Mouse (Mus musculus): ENCODE results near the gene Klhl11. TPM values are rescaled to one million over a fixed set of nuclear protein-coding genes. Genes with fewer than 3 reads are reported as not detected.

The Klhl11 gene
- polyA plus RNA-seq, 1 experiment from 2014 or later = 11.7 TPM

- 93% methylated on average over 7 of the region's 7 CpGs for WGBS
- H3K36me3 ChIP-seq (ENCODE audit: control insufficient read depth, insufficient read depth, low read length) = peaks cover 51% of the 10 kb centered on the region
- H3K9ac ChIP-seq (ENCODE audit: low read depth, low read length) = no peak overlapping the region
- ATAC-seq (ENCODE audit: low read depth) (no peak), DNase-seq (ENCODE audit: low spot score) (no peak)
- no peaks in the 10 kb centered on the region for H3K4me1 ChIP-seq (ENCODE audit: control insufficient read depth, insufficient read depth, low read length)
- H3K4me3 ChIP-seq (ENCODE audit: low read depth, low read length) = no peak overlapping the region
- H3K27me3 ChIP-seq (replicated peaks; ENCODE audit: control insufficient read depth, insufficient read depth, low read length) = no peaks in the 10 kb centered on the region
- no peak overlapping the region for H3K27ac ChIP-seq (replicated peaks; ENCODE audit: low read depth, low read length)
- H3K9me3 ChIP-seq (ENCODE audit: control insufficient read depth, low read length) = no peaks in the 10 kb centered on the region
- no peak overlapping the region for H3K4me2 ChIP-seq (ENCODE audit: low read depth, low read length)
Measured at GRCm38 (mm10) chr11:100430052-100430451, 42.5 kb downstream of the Klhl11 start.

- Histone ChIP-seq H3K4me1 (ENCODE audit: control insufficient read depth, insufficient read depth, low read length) (no peaks in the 10 kb centered on the region), H3K27me3 (replicated peaks; ENCODE audit: control insufficient read depth, insufficient read depth, low read length) (no peaks in the 10 kb centered on the region), H3K4me2 (ENCODE audit: low read depth, low read length) (no peak overlapping the region), H3K27ac (replicated peaks; ENCODE audit: low read depth, low read length) (no peak overlapping the region), H3K9me3 (ENCODE audit: control insufficient read depth, low read length) (no peaks in the 10 kb centered on the region), H3K9ac (ENCODE audit: low read depth, low read length) (no peak overlapping the region), H3K36me3 (ENCODE audit: control insufficient read depth, insufficient read depth, low read length) (peaks cover 51% of the 10 kb centered on the region), H3K4me3 (ENCODE audit: low read depth, low read length) (no peak overlapping the region)
- DNase-seq (ENCODE audit: low spot score) (no peak), ATAC-seq (ENCODE audit: low read depth) (no peak)
- 65% methylated on average over 9 of the region's 9 CpGs for WGBS
Measured at GRCm38 (mm10) chr11:100428612-100429199, 43.8 kb downstream of the Klhl11 start.

- no peaks in the 10 kb centered on the region for H3K4me1 ChIP-seq (ENCODE audit: control insufficient read depth, insufficient read depth, low read length)
Measured at GRCm38 (mm10) chr11:100426820-100427219, 45.7 kb downstream of the Klhl11 start.

GRCm38 (mm10) chr11:100425851-100426250 lies 46.7 kb downstream of the Klhl11 start:
- Histone ChIP-seq H3K27ac (replicated peaks; ENCODE audit: low read depth, low read length) (no peak overlapping the region), H3K4me3 (ENCODE audit: low read depth, low read length) (no peak overlapping the region), H3K9ac (ENCODE audit: low read depth, low read length) (no peak overlapping the region), H3K36me3 (ENCODE audit: control insufficient read depth, insufficient read depth, low read length) (peaks cover 63% of the 10 kb centered on the region), H3K4me2 (ENCODE audit: low read depth, low read length) (no peak overlapping the region), H3K9me3 (ENCODE audit: control insufficient read depth, low read length) (no peaks in the 10 kb centered on the region), H3K4me1 (ENCODE audit: control insufficient read depth, insufficient read depth, low read length) (no peaks in the 10 kb centered on the region), H3K27me3 (replicated peaks; ENCODE audit: control insufficient read depth, insufficient read depth, low read length) (no peaks in the 10 kb centered on the region)
- ATAC-seq (ENCODE audit: low read depth) (no peak), DNase-seq (ENCODE audit: low spot score) (peak; percentile 59)
- 42% methylated on average over 7 of the region's 7 CpGs for WGBS

More at GRCm38 (mm10) chr11:100426820-100427219, 45.7 kb downstream of the Klhl11 start:
- Histone ChIP-seq H3K9me3 (ENCODE audit: control insufficient read depth, low read length) (no peaks in the 10 kb centered on the region), H3K4me2 (ENCODE audit: low read depth, low read length) (no peak overlapping the region), H3K4me3 (ENCODE audit: low read depth, low read length) (no peak overlapping the region), H3K9ac (ENCODE audit: low read depth, low read length) (no peak overlapping the region), H3K36me3 (ENCODE audit: control insufficient read depth, insufficient read depth, low read length) (peaks cover 57% of the 10 kb centered on the region), H3K27me3 (replicated peaks; ENCODE audit: control insufficient read depth, insufficient read depth, low read length) (no peaks in the 10 kb centered on the region), H3K27ac (replicated peaks; ENCODE audit: low read depth, low read length) (no peak overlapping the region)
- WGBS = 87% methylated on average over 3 of the region's 3 CpGs
- ATAC-seq (ENCODE audit: low read depth) (no peak), DNase-seq (ENCODE audit: low spot score) (no peak)

GRCm38 (mm10) chr11:100423836-100424235 lies 48.7 kb downstream of the Klhl11 start:
- ATAC-seq (ENCODE audit: low read depth) (no peak), DNase-seq (ENCODE audit: low spot score) (no peak)
- no peaks in the 10 kb centered on the region for H3K27me3 ChIP-seq (replicated peaks; ENCODE audit: control insufficient read depth, insufficient read depth, low read length)
- no peak overlapping the region for H3K9ac ChIP-seq (ENCODE audit: low read depth, low read length)
- WGBS = 91% methylated on average over 7 of the region's 7 CpGs
- no peak overlapping the region for H3K4me3 ChIP-seq (ENCODE audit: low read depth, low read length)
- H3K36me3 ChIP-seq (ENCODE audit: control insufficient read depth, insufficient read depth, low read length) = peaks cover 62% of the 10 kb centered on the region
- no peaks in the 10 kb centered on the region for H3K9me3 ChIP-seq (ENCODE audit: control insufficient read depth, low read length)
- no peak overlapping the region for H3K27ac ChIP-seq (replicated peaks; ENCODE audit: low read depth, low read length)
- H3K4me1 ChIP-seq (ENCODE audit: control insufficient read depth, insufficient read depth, low read length) = no peaks in the 10 kb centered on the region
- H3K4me2 ChIP-seq (ENCODE audit: low read depth, low read length) = no peak overlapping the region

GRCm38 (mm10) chr11:100421537-100421936 lies 51.0 kb downstream of the Klhl11 start:
- H3K4me1 ChIP-seq (ENCODE audit: control insufficient read depth, insufficient read depth, low read length) = peaks cover 9% of the 10 kb centered on the region; the same call in 1 of the 2 replicates
- H3K36me3 ChIP-seq (ENCODE audit: control insufficient read depth, insufficient read depth, low read length) = peaks cover 64% of the 10 kb centered on the region
- 60% methylated on average over 6 of the region's 8 CpGs for WGBS
- H3K9ac ChIP-seq (ENCODE audit: low read depth, low read length) = no peak overlapping the region
- H3K4me3 ChIP-seq (ENCODE audit: low read depth, low read length) = no peak overlapping the region
- H3K9me3 ChIP-seq (ENCODE audit: control insufficient read depth, low read length) = no peaks in the 10 kb centered on the region
- ATAC-seq (ENCODE audit: low read depth) (no peak), DNase-seq (ENCODE audit: low spot score) (no peak)
- no peak overlapping the region for H3K27ac ChIP-seq (replicated peaks; ENCODE audit: low read depth, low read length)
- no peaks in the 10 kb centered on the region for H3K27me3 ChIP-seq (replicated peaks; ENCODE audit: control insufficient read depth, insufficient read depth, low read length)
- H3K4me2 ChIP-seq (ENCODE audit: low read depth, low read length) = no peak overlapping the region

GRCm38 (mm10) chr11:100414914-100415822 lies 57.4 kb downstream of the Klhl11 start, which contains the start of gene Fkbp10:
Fkbp10 (plus strand) TSS chr11:100415697.
- peaks cover 28% of the 10 kb centered on the region; the same call in 1 of the 2 replicates for H3K36me3 ChIP-seq (ENCODE audit: control insufficient read depth, insufficient read depth, low read length)
- WGBS = 0% methylated on average over 24 of the region's 31 CpGs
- H3K4me1 ChIP-seq (ENCODE audit: control insufficient read depth, insufficient read depth, low read length) = peaks cover 32% of the 10 kb centered on the region
- DNase-seq (ENCODE audit: low spot score) = peak; percentile 91
- no peaks in the 10 kb centered on the region for H3K27me3 ChIP-seq (replicated peaks; ENCODE audit: control insufficient read depth, insufficient read depth, low read length)
- peak; percentile 49 for ATAC-seq (ENCODE audit: low read depth)
- peak within 1 kb of the TSS; percentile 76 for H3K4me3 ChIP-seq (ENCODE audit: low read depth, low read length)
- H3K27ac ChIP-seq (replicated peaks; ENCODE audit: low read depth, low read length) = peak within 1 kb of the TSS; percentile 93
- peak within 1 kb of the TSS; percentile 64 for H3K4me2 ChIP-seq (ENCODE audit: low read depth, low read length)
- H3K9me3 ChIP-seq (ENCODE audit: control insufficient read depth, low read length) = no peaks in the 10 kb centered on the region
- H3K9ac ChIP-seq (ENCODE audit: low read depth, low read length) = peak within 1 kb of the TSS; percentile 89

- DNase-seq (ENCODE audit: low spot score) = peak; percentile 97
- peaks cover 32% of the 10 kb centered on the region for H3K4me1 ChIP-seq (ENCODE audit: control insufficient read depth, insufficient read depth, low read length)
- peak within 1 kb of the TSS; percentile 64 for H3K4me2 ChIP-seq (ENCODE audit: low read depth, low read length)
- no peaks in the 10 kb centered on the region for H3K27me3 ChIP-seq (replicated peaks; ENCODE audit: control insufficient read depth, insufficient read depth, low read length)
- H3K36me3 ChIP-seq (ENCODE audit: control insufficient read depth, insufficient read depth, low read length) = peaks cover 29% of the 10 kb centered on the region
- peak; percentile 96 for ATAC-seq (ENCODE audit: low read depth)
- H3K27ac ChIP-seq (replicated peaks; ENCODE audit: low read depth, low read length) = peak within 1 kb of the TSS; percentile 93
- no peaks in the 10 kb centered on the region for H3K9me3 ChIP-seq (ENCODE audit: control insufficient read depth, low read length)
- peak within 1 kb of the TSS; percentile 76 for H3K4me3 ChIP-seq (ENCODE audit: low read depth, low read length)
- H3K9ac ChIP-seq (ENCODE audit: low read depth, low read length) = peak within 1 kb of the TSS; percentile 89
- WGBS = under 1% methylated on average over 31 of the region's 93 CpGs
Measured at GRCm38 (mm10) chr11:100414021-100414913, 58.3 kb downstream of the Klhl11 start, which contains the start of gene P3h4. P3h4 (minus strand) TSS chr11:100414836.

Measured in embryonic facial prominence, embryonic 14.5 days (tissue).